Mouse (Mus musculus): ENCODE data around the gene Ifngr2. TPM values are rescaled to one million over a fixed set of nuclear protein-coding genes. Genes with fewer than 3 reads are reported as not detected.

Gene Ifngr2
- total and polyA plus RNA-seq, 2 experiments: 7.3 to 8.2 TPM

DNA sequence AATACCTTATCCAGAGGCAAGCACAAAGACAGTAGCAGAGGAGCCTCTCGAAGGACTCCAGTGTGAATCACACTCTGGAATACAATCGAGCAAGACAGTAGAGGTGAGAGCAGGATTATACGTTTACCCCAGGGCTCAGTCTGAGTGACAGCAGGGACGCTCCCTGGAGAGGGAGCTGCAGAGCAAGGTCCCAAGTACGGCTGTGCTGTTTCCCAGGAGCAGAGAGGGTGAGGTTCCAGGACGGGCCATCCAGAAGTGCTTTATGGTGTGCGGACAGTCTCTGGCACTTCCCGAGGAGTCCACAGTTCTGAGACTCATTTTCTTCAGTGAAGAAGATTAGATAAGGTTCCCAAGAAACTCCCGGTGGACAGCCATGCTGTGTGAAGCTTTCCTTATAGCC, 5.2 kb downstream of the Ifngr2 start:
- Histone ChIP-seq H3K4me3 (ENCODE audit: insufficient read depth, low read depth, low read length) (no peak overlapping the region), H3K27ac (replicated peaks; ENCODE audit: insufficient read depth, low read depth, low read length) (no peak overlapping the region), H3K4me1 (ENCODE audit: control insufficient read depth, insufficient read depth, low read length) (peaks cover 6% of the 10 kb centered on the region), H3K79me2 (ENCODE audit: control insufficient read depth, insufficient read depth, low read length) (peaks cover 12% of the 10 kb centered on the region; the same call in 1 of the 2 replicates), H3K27me3 (ENCODE audit: control insufficient read depth, insufficient read depth, low read length) (no peaks in the 10 kb centered on the region), H3K36me3 (ENCODE audit: control insufficient read depth, insufficient read depth, low read length) (peaks cover 5% of the 10 kb centered on the region; the same call in 1 of the 2 replicates), H3K9ac (ENCODE audit: low read depth, low read length) (no peak overlapping the region)
- WGBS: 78% methylated on average over 9 of the region's 9 CpGs
- no peak for TF ChIP-seq POLR2A (IDR thresholded peaks at IDR 0.05; ENCODE audit: extremely low read depth, insufficient read depth, low read length)
- TF ChIP-seq CTCF (IDR thresholded peaks at IDR 0.05; ENCODE audit: low read depth, low read length): no peak
- DNase-seq (ENCODE audit: extremely low read depth, low read depth, low spot score): no peak

DNA sequence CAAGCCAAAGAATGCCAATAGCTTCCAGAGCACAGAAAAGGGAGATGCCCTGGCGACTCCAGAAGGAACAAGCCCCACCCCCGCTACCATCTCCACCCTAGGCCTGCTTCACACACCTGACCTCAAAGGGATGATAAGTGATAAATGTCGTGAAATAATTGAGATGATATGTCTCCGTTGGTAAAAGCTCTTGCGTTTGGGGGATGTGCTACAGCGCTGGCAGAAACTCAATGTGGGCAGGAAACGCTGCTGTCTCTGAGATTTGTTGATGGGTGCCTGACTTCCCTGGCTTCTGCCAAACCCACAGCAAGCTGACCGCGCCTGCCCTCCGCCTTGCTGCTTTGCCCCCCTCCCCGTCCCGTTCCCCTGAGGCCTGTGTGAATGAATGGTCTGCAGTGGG, 6.8 kb downstream of the Ifngr2 start:
- H3K4me1 ChIP-seq (ENCODE audit: control insufficient read depth, insufficient read depth, low read length): no peaks in the 10 kb centered on the region; the same call in none of the 2 replicates

DNA sequence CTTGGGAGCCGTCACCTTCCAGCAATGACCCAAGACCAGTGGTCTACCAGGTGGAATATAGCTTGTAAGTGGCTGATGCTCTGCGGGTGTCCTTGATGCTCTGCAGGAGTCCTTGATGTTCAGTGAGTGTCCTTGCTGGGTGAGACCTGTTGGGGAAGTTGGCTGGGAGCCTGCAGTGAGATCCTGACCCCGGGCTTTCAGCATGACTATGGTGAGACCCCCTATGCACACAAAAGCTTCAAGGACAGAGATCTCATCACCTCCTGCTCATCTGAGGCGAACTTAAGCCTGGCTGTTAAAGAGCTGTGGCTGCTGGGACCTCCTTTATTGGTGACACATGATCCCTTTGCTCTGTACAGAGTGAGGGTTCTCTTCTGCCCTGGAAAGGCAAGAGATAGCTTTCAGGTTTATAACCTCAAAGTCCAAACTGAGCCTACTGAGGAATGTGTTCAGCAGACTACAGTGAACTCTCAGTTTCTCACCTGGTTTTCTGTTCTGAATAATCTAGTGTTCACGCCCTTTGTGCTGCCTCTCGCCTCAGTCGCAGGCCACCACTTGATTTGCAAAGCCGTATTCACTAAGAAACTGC, 8.2 kb downstream of the Ifngr2 start:
- Histone ChIP-seq H3K4me3 (ENCODE audit: insufficient read depth, low read depth, low read length) (no peak overlapping the region), H3K36me3 (ENCODE audit: control insufficient read depth, insufficient read depth, low read length) (peaks cover 17% of the 10 kb centered on the region; the same call in 1 of the 2 replicates), H3K9ac (ENCODE audit: low read depth, low read length) (no peak overlapping the region), H3K4me1 (ENCODE audit: control insufficient read depth, insufficient read depth, low read length) (no peaks in the 10 kb centered on the region; the same call in none of the 2 replicates), H3K27ac (replicated peaks; ENCODE audit: insufficient read depth, low read depth, low read length) (no peak overlapping the region), H3K27me3 (ENCODE audit: control insufficient read depth, insufficient read depth, low read length) (no peaks in the 10 kb centered on the region), H3K79me2 (ENCODE audit: control insufficient read depth, insufficient read depth, low read length) (peaks cover 5% of the 10 kb centered on the region; the same call in 1 of the 2 replicates)
- no peak for DNase-seq (ENCODE audit: extremely low read depth, low read depth, low spot score)
- WGBS: 93% methylated on average over 8 of the region's 8 CpGs
- no peak for TF ChIP-seq CTCF (IDR thresholded peaks at IDR 0.05; ENCODE audit: low read depth, low read length)
- no peak for TF ChIP-seq POLR2A (IDR thresholded peaks at IDR 0.05; ENCODE audit: extremely low read depth, insufficient read depth, low read length)

More for the DNA sequence above, 6.8 kb downstream of the Ifngr2 start:
- no peak overlapping the region for H3K9ac ChIP-seq (ENCODE audit: low read depth, low read length)
- 81% methylated on average over 12 of the region's 12 CpGs for WGBS
- no peak overlapping the region for H3K4me3 ChIP-seq (ENCODE audit: insufficient read depth, low read depth, low read length)
- peaks cover 9% of the 10 kb centered on the region; the same call in 1 of the 2 replicates for H3K79me2 ChIP-seq (ENCODE audit: control insufficient read depth, insufficient read depth, low read length)
- H3K27ac ChIP-seq (replicated peaks; ENCODE audit: insufficient read depth, low read depth, low read length): no peak overlapping the region
- no peaks in the 10 kb centered on the region for H3K27me3 ChIP-seq (ENCODE audit: control insufficient read depth, insufficient read depth, low read length)
- H3K36me3 ChIP-seq (ENCODE audit: control insufficient read depth, insufficient read depth, low read length): peaks cover 12% of the 10 kb centered on the region; the same call in 1 of the 2 replicates
- no peak for DNase-seq (ENCODE audit: extremely low read depth, low read depth, low spot score)
- TF ChIP-seq POLR2A (IDR thresholded peaks at IDR 0.05; ENCODE audit: extremely low read depth, insufficient read depth, low read length) (no peak), CTCF (IDR thresholded peaks at IDR 0.05; ENCODE audit: low read depth, low read length) (no peak)

DNA sequence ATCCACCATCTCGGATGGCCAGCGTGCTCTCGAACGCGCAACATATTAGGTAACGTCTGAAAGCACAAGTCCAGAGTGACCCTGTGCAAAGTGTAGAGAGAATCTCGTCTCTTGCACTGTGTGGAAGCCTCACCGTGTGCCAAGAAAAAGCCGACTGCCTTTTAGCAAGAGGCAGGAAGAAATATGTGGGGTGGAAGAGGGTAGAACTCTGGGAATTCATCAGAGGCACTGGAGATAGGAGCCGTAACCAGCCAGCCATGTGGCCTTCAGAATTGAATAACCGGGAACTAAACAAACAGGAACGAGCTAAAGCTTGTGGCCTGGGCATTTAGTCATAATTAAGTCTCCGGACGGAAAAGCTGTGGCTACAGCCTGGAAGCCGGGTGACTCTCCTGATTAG, 9.8 kb downstream of the Ifngr2 start:
- peaks cover 21% of the 10 kb centered on the region; the same call in 1 of the 2 replicates for H3K36me3 ChIP-seq (ENCODE audit: control insufficient read depth, insufficient read depth, low read length)
- H3K27me3 ChIP-seq (ENCODE audit: control insufficient read depth, insufficient read depth, low read length): no peaks in the 10 kb centered on the region
- DNase-seq (ENCODE audit: extremely low read depth, low read depth, low spot score): no peak
- no peak overlapping the region for H3K9ac ChIP-seq (ENCODE audit: low read depth, low read length)
- WGBS: 87% methylated on average over 15 of the region's 15 CpGs
- peaks cover 5% of the 10 kb centered on the region; the same call in 1 of the 2 replicates for H3K79me2 ChIP-seq (ENCODE audit: control insufficient read depth, insufficient read depth, low read length)
- no peak overlapping the region for H3K4me3 ChIP-seq (ENCODE audit: insufficient read depth, low read depth, low read length)
- peaks cover 2% of the 10 kb centered on the region for H3K4me1 ChIP-seq (ENCODE audit: control insufficient read depth, insufficient read depth, low read length)
- TF ChIP-seq CTCF (IDR thresholded peaks at IDR 0.05; ENCODE audit: low read depth, low read length) (no peak), POLR2A (IDR thresholded peaks at IDR 0.05; ENCODE audit: extremely low read depth, insufficient read depth, low read length) (no peak)
- no peak overlapping the region for H3K27ac ChIP-seq (replicated peaks; ENCODE audit: insufficient read depth, low read depth, low read length)

DNA sequence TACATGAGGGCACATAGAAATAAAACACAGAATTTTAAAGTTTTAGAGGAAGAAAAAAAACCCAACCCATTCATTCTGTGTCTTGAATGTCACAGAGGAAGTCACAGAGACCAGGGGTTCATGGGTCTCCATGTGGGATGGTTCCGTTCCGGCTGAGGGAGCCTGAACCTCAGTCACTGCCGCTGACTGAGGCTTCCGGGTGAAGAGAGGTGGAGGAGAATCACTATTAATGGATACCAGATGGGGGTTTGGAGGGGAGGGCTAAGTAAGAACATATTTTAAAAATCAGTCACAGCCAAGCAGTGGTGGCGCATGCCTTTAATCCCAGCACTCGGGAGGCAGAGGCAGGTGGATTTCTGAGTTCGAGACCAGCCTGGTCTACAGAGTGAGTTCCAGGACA, 10.3 kb downstream of the Ifngr2 start:
- Histone ChIP-seq H3K27ac (replicated peaks; ENCODE audit: insufficient read depth, low read depth, low read length) (no peak overlapping the region), H3K36me3 (ENCODE audit: control insufficient read depth, insufficient read depth, low read length) (peaks cover 21% of the 10 kb centered on the region; the same call in 1 of the 2 replicates), H3K4me3 (ENCODE audit: insufficient read depth, low read depth, low read length) (no peak overlapping the region), H3K27me3 (ENCODE audit: control insufficient read depth, insufficient read depth, low read length) (no peaks in the 10 kb centered on the region), H3K9ac (ENCODE audit: low read depth, low read length) (no peak overlapping the region), H3K79me2 (ENCODE audit: control insufficient read depth, insufficient read depth, low read length) (peaks cover 5% of the 10 kb centered on the region; the same call in 1 of the 2 replicates), H3K4me1 (ENCODE audit: control insufficient read depth, insufficient read depth, low read length) (peaks cover 5% of the 10 kb centered on the region)
- TF ChIP-seq POLR2A (IDR thresholded peaks at IDR 0.05; ENCODE audit: extremely low read depth, insufficient read depth, low read length) (no peak), CTCF (IDR thresholded peaks at IDR 0.05; ENCODE audit: low read depth, low read length) (no peak)
- DNase-seq (ENCODE audit: extremely low read depth, low read depth, low spot score): no peak
- 90% methylated on average over 7 of the region's 7 CpGs for WGBS

DNA sequence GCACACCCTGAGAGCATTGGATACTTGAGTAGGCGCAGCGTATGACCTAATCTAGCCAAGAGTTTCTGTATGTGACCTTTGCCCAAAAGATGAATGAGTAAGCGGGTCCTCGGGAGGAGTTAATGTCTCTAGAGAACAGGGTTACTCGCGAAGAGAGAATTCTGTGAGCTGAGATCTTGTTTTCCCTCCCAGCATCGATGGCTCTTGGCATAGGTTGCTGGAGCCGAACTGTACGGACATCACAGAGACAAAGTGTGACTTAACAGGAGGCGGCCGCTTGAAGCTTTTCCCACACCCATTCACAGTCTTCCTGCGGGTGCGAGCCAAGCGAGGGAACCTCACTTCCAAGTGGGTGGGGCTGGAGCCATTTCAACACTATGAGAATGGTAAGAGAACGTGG, 10.8 kb downstream of the Ifngr2 start:
- WGBS: 93% methylated on average over 15 of the region's 15 CpGs
- Histone ChIP-seq H3K36me3 (ENCODE audit: control insufficient read depth, insufficient read depth, low read length) (peaks cover 23% of the 10 kb centered on the region; the same call in 1 of the 2 replicates), H3K4me1 (ENCODE audit: control insufficient read depth, insufficient read depth, low read length) (peaks cover 6% of the 10 kb centered on the region), H3K79me2 (ENCODE audit: control insufficient read depth, insufficient read depth, low read length) (peaks cover 5% of the 10 kb centered on the region; the same call in 1 of the 2 replicates), H3K27me3 (ENCODE audit: control insufficient read depth, insufficient read depth, low read length) (no peaks in the 10 kb centered on the region), H3K27ac (replicated peaks; ENCODE audit: insufficient read depth, low read depth, low read length) (no peak overlapping the region), H3K9ac (ENCODE audit: low read depth, low read length) (no peak overlapping the region), H3K4me3 (ENCODE audit: insufficient read depth, low read depth, low read length) (no peak overlapping the region)
- TF ChIP-seq POLR2A (IDR thresholded peaks at IDR 0.05; ENCODE audit: extremely low read depth, insufficient read depth, low read length) (no peak), CTCF (IDR thresholded peaks at IDR 0.05; ENCODE audit: low read depth, low read length) (no peak)
- no peak for DNase-seq (ENCODE audit: extremely low read depth, low read depth, low spot score)

All from liver, adult 2 months (tissue).